Mouse (Mus musculus): ENCODE measurements around the gene Aars. TPM values are rescaled to one million over a fixed set of nuclear protein-coding genes. Genes with fewer than 3 reads are reported as not detected.
"Not testable (repeated sequence)": the region's sequence is repeated elsewhere in the genome, so short reads cannot be mapped to it uniquely, and the experiment has no call there.

The Aars gene
- total RNA-seq, 2 experiments from 2014 or later: 87.5 to 104 TPM

GRCm38 (mm10) chr8:111053827-111054518 lies 21.0 kb downstream of the Aars start:
- DNase-seq (ENCODE audit: low spot score in 2 of 2): no peak

- no peak for DNase-seq (ENCODE audit: low spot score in 2 of 2)
Measured at GRCm38 (mm10) chr8:111055031-111055634, 22.2 kb downstream of the Aars start.

GRCm38 (mm10) chr8:111055661-111056060 lies 22.7 kb downstream of the Aars start:
- no peak for DNase-seq (ENCODE audit: low spot score in 2 of 2)

- DNase-seq (ENCODE audit: low spot score in 2 of 2): peak; percentile 60 to 83
Measured at GRCm38 (mm10) chr8:111056158-111056663, 23.3 kb downstream of the Aars start, which contains the start of gene Exosc6. Gene Exosc6 (plus strand): TSS chr8:111056339.

- DNase-seq (ENCODE audit: low spot score in 2 of 2): no peak
Measured at GRCm38 (mm10) chr8:111056691-111057293, 23.8 kb downstream of the Aars start.

GRCm38 (mm10) chr8:111058946-111059572 lies 26.1 kb downstream of the Aars start:
- no peak for DNase-seq (ENCODE audit: low spot score in 2 of 2)

- DNase-seq (ENCODE audit: low spot score in 2 of 2): no peak
Measured at GRCm38 (mm10) chr8:111061688-111062071, 28.7 kb downstream of the Aars start.

GRCm38 (mm10) chr8:111062072-111062757 lies 29.3 kb downstream of the Aars start:
- DNase-seq (ENCODE audit: low spot score in 2 of 2): peak; percentile 63 to 65

- no peak for DNase-seq (ENCODE audit: low spot score in 2 of 2)
Measured at GRCm38 (mm10) chr8:111062893-111063292, 29.9 kb downstream of the Aars start.

GRCm38 (mm10) chr8:111066308-111066707 lies 33.4 kb downstream of the Aars start:
- no peak for DNase-seq (ENCODE audit: low spot score in 2 of 2)

- DNase-seq (ENCODE audit: low spot score in 2 of 2): no peak
Measured at GRCm38 (mm10) chr8:111067439-111067838, 34.5 kb downstream of the Aars start.

- not testable (repeated sequence) for DNase-seq (ENCODE audit: low spot score in 2 of 2)
Measured at GRCm38 (mm10) chr8:111068660-111069059, 35.7 kb downstream of the Aars start.

GRCm38 (mm10) chr8:111075926-111076325 lies 43.0 kb downstream of the Aars start:
- no peak for DNase-seq (ENCODE audit: low spot score in 2 of 2)

- DNase-seq (ENCODE audit: low spot score in 2 of 2): no peak
Measured at GRCm38 (mm10) chr8:111079461-111079860, 46.5 kb downstream of the Aars start.

GRCm38 (mm10) chr8:111079861-111080271 lies 46.9 kb downstream of the Aars start:
- DNase-seq (ENCODE audit: low spot score in 2 of 2): no peak

GRCm38 (mm10) chr8:111081580-111082258 lies 48.8 kb downstream of the Aars start:
- DNase-seq (ENCODE audit: low spot score in 2 of 2): no peak

GRCm38 (mm10) chr8:111083936-111084335 lies 51.0 kb downstream of the Aars start:
- not testable (repeated sequence) for DNase-seq (ENCODE audit: low spot score in 2 of 2)

- DNase-seq (ENCODE audit: low spot score in 2 of 2): peak; percentile 29 to 51
Measured at GRCm38 (mm10) chr8:111090126-111090525, 57.2 kb downstream of the Aars start.

- DNase-seq (ENCODE audit: low spot score in 2 of 2): no peak
Measured at GRCm38 (mm10) chr8:111091706-111092105, 58.8 kb downstream of the Aars start.

- not testable (repeated sequence) for DNase-seq (ENCODE audit: low spot score in 2 of 2)
Measured at GRCm38 (mm10) chr8:111092326-111092725, 59.4 kb downstream of the Aars start, which contains the start of gene Clec18a. Gene Clec18a (minus strand): TSS chr8:111092426.
